Mouse (Mus musculus) myocyte (in vitro differentiated cells): ENCODE data around the gene Cdhr4. TPM values are rescaled to one million over a fixed set of nuclear protein-coding genes. Genes with fewer than 3 reads are reported as not detected.
A peak's percentile ranks its signal among the peaks of the same experiment; 100 is the strongest.

ENCODE experiments used
- H3K27me3 ChIP-seq: one replicate; pipeline ENCODE4 v1.6.1; 2011; ENCODE audit not compliant: control insufficient read depth, insufficient read depth, insufficient read length
- H3K36me3 ChIP-seq: one replicate; pipeline ENCODE4 v1.6.1; 2011; ENCODE audit not compliant: control insufficient read depth, insufficient read depth
- H3K4me2 ChIP-seq: one replicate; pipeline ENCODE4 v1.6.1; 2011; ENCODE audit warnings: low read depth, control low read depth
- H3K4me3 ChIP-seq: one replicate; pipeline ENCODE4 v1.5.1; 2011; ENCODE audit warnings: mild to moderate bottlenecking, control low read depth, moderate library complexity
- H3K79me2 ChIP-seq: one replicate; pipeline ENCODE4 v1.6.1; 2011; ENCODE audit not compliant: control insufficient read depth, insufficient read depth
- H3ac ChIP-seq: one replicate; pipeline ENCODE4 v1.6.1; 2011; ENCODE audit not compliant: control insufficient read depth, insufficient read length
- CEBPB ChIP-seq: IDR thresholded peaks from 2 replicates; pipeline ENCODE4 v1.6.1; 2011; ENCODE audit warnings: mild to moderate bottlenecking, moderate library complexity; ENCODE audit not compliant: poor library complexity, insufficient read depth, severe bottlenecking
- E2F4 ChIP-seq: IDR thresholded peaks from one replicate; pipeline ENCODE4 v1.6.1; 2011; ENCODE audit warnings: mild to moderate bottlenecking, control low read depth, moderate library complexity; ENCODE audit not compliant: insufficient read depth
- MAX ChIP-seq: IDR thresholded peaks from one replicate; pipeline ENCODE4 v1.6.1; 2011; ENCODE audit warnings: low read depth, mild to moderate bottlenecking, control low read depth
- MYOD1 ChIP-seq, 3 experiments: IDR thresholded peaks; one replicate each; pipeline ENCODE4 v1.6.1; 2011; ENCODE audit warnings: control low read depth in 2 of 3, low read depth in 2 of 3, mild to moderate bottlenecking in 2 of 3, moderate library complexity in 1 of 3; ENCODE audit not compliant: insufficient read length in 2 of 3, control insufficient read depth in 1 of 3
- MYOG ChIP-seq, 3 experiments: IDR thresholded peaks; one replicate each; pipeline ENCODE4 v1.6.1; 2011; ENCODE audit warnings: control low read depth in 2 of 3, low read depth in 2 of 3, mild to moderate bottlenecking in 2 of 3; ENCODE audit not compliant: insufficient read length in 2 of 3, control insufficient read depth in 1 of 3, insufficient read depth in 1 of 3
- POLR2A ChIP-seq: IDR thresholded peaks from one replicate; pipeline ENCODE4 v1.6.1; 2011; ENCODE audit warnings: low read depth, mild to moderate bottlenecking, control low read depth, moderate library complexity; ENCODE audit not compliant: insufficient read length
- POLR2AphosphoS2 ChIP-seq: IDR thresholded peaks from one replicate; pipeline ENCODE4 v1.6.1; 2011; ENCODE audit warnings: low read depth, control low read depth; ENCODE audit not compliant: insufficient read length
- REST ChIP-seq: IDR thresholded peaks from one replicate; pipeline ENCODE4 v1.6.1; 2011; ENCODE audit warnings: mild to moderate bottlenecking, control low read depth, moderate library complexity; ENCODE audit not compliant: insufficient read depth, insufficient read length
- SRF ChIP-seq: IDR thresholded peaks from one replicate; pipeline ENCODE4 v1.6.1; 2011; ENCODE audit warnings: low read depth; ENCODE audit not compliant: control insufficient read depth, insufficient read length
- TCF12 ChIP-seq: IDR thresholded peaks from one replicate; pipeline ENCODE4 v1.6.1; 2011; ENCODE audit warnings: mild to moderate bottlenecking, control low read depth; ENCODE audit not compliant: poor library complexity, insufficient read depth, severe bottlenecking
- TCF3 ChIP-seq: IDR thresholded peaks from one replicate; pipeline ENCODE4 v1.6.1; 2011; ENCODE audit warnings: low read depth, control low read depth; ENCODE audit not compliant: insufficient read length
- USF1 ChIP-seq: IDR thresholded peaks from one replicate; pipeline ENCODE4 v1.6.1; 2011; ENCODE audit warnings: low read depth, mild to moderate bottlenecking, control low read depth, moderate library complexity
- polyA plus RNA-seq: library from polyadenylated mRNA; unstranded; fragments of >200 nt; fragmentation: generic; extraction: Trizol; gene quantifications from one replicate; pipeline ENCODE4 v1.2.1, GENCODE M21; 2012; ENCODE audit warnings: missing spikeins

The Cdhr4 gene
- polyA plus RNA-seq, 1 experiment: not detected

DNA sequence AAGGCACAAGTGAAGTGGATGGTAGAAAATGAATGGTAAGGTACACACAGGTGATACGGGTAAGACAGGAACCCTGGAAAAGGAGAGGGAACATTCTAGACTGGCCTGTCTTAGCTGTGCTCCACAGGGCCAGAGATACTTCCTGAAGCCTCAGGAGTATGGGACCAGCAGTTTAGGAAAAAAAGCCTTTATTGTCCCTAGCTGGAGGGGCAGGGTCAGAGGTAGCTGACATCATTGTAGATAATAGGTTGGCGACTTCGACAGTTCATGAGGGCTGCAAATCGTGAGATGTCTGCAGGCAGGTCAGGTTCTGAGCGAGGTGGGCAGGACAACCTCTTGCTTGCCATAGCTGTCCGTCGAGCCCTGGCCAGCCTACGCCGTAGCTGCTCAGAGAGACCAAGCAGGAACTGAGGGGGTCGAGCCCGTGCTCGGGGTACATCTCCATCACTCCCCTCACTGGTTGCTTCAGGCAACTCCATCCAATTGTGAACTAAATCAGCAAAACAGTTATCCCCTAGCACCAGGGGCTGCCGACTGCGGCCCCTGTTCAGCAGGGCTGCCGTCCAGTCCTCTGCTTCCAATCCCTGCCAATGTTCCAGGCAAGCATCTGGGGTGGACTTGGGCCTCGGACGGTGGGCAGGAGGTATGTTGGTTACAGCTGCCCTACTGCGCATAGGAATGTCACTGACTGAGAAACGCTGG, 8.1 kb upstream of the Cdhr4 start:
- Histone ChIP-seq H3K79me2 (no peaks in the 10 kb centered on the region), H3K4me3 (no peak overlapping the region), H3K27me3 (no peaks in the 10 kb centered on the region), H3K36me3 (no peaks in the 10 kb centered on the region), H3K4me2 (no peak overlapping the region), H3ac (no peak overlapping the region)
- TF ChIP-seq E2F4 (no peak), MAX (no peak), SRF (no peak), POLR2AphosphoS2 (no peak), CEBPB (no peak), POLR2A (no peak), TCF3 (no peak), REST (no peak), TCF12 (no peak), MYOG (IDR thresholded peaks at IDR 0.05; ENCODE audit: control insufficient read depth in 1 of 3, insufficient read depth in 1 of 3, insufficient read length in 2 of 3, low read depth in 2 of 3) (no peak), USF1 (no peak), MYOD1 (IDR thresholded peaks at IDR 0.05; ENCODE audit: control insufficient read depth in 1 of 3, insufficient read length in 2 of 3, low read depth in 2 of 3) (no peak)

DNA sequence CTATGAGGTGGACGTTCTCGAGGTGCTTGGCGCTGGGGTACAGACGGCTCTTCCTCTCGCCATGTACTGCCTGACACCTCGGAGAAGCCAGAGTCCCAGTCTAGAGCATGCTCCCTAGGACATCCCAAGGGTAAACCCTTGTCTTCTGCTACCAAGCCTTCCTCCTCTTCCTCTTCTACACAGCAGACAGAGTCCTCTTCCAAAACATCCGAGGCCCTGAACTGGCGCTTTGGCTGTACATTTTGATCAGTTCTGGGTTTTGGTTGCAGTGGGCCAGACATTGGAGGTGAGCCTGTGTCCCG, 7.6 kb upstream of the Cdhr4 start:
- no peaks in the 10 kb centered on the region for H3K36me3 ChIP-seq
- no peaks in the 10 kb centered on the region for H3K27me3 ChIP-seq
- TF ChIP-seq POLR2AphosphoS2 (no peak), TCF12 (no peak), USF1 (no peak), MAX (no peak), REST (no peak), CEBPB (no peak), MYOD1 (IDR thresholded peaks at IDR 0.05; ENCODE audit: control insufficient read depth in 1 of 3, insufficient read length in 2 of 3, low read depth in 2 of 3) (no peak), E2F4 (no peak), TCF3 (no peak), MYOG (IDR thresholded peaks at IDR 0.05; ENCODE audit: control insufficient read depth in 1 of 3, insufficient read depth in 1 of 3, insufficient read length in 2 of 3, low read depth in 2 of 3) (no peak), SRF (no peak), POLR2A (no peak)
- peak overlapping the region; percentile 83 for H3K4me2 ChIP-seq
- peak overlapping the region; percentile 26 for H3K4me3 ChIP-seq
- H3K79me2 ChIP-seq: no peaks in the 10 kb centered on the region
- no peak overlapping the region for H3ac ChIP-seq

DNA sequence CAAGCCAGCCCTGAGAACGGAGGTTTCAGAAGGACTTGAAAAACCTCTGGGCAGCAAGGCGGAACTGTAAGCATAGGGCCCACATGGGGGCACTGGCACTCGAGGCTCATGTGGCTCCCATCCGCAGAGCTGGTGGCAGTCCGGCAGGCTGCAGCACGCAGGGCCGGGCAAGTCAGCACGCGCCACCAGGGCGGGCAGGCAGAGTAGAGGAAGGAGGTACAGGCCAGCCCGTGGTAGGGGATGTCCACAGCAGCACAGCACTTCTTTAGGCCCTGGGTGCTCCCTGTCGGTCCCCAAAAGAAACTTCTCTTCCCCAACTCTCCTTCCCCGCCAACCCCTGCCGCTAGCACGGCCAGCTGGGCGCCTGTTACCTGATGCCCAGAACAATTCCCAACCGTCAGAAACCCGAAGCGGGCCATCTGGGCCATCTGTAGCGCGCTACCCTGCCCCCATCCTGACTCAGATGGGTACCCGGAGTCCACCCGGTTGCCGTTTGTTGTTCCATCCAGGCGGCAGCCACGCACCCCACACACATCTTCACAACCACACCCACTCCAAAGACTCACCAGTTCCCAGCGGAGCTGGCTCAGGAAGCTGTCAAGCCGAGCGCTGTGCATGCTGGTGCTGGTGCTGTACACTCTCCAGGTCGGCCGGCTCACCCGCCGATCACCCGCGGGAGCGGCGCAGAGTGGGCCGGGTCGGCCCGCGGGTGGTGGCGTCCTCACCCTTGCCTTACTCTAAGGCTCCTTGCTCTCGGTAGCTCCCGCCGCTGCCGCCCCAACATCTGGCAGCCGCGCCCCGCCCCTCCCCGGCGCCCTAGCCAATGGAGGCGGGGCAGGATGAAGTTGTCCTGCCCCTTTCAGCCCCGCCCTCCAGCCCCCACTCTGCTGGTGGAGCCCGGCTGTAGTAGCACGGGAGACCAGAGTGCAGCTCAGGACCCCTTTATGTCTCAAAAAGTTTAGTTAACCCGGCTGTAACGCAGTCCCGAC, 6.9 kb upstream of the Cdhr4 start, which contains the start of gene Inka1:
Gene Inka1 (minus strand): TSS at position 749 of the 989 bp plus-strand sequence.
- Histone ChIP-seq H3K27me3 (no peaks in the 10 kb centered on the region), H3ac (peak within 1 kb of the TSS; percentile 9), H3K4me2 (peak within 1 kb of the TSS; percentile 83), H3K4me3 (peak within 1 kb of the TSS; percentile 26), H3K79me2 (no peaks in the 10 kb centered on the region), H3K36me3 (no peaks in the 10 kb centered on the region)
- TF ChIP-seq TCF12 (no peak), USF1 (no peak), SRF (no peak), POLR2AphosphoS2 (no peak), POLR2A (peak; percentile 61), REST (no peak)

DNA sequence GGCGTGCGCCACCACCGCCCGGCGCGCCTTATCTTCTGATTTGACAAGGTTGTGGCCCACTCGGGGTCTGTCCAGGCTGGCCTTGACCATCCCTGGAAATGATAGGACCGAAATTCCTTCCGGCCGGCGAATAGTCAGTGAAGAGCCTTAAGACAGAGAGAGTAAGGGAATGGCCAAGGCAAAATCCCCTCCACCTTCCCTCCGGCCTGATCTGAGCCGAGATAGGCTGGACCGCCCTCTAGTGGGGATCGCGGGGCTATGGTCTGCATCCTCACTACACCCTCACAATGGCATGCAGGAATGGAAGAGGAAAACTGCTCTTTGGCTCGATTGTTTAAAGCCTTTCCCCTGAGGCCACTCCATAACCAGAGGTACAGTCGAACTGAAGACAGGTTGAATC, 5.9 kb upstream of the Cdhr4 start:
- Histone ChIP-seq H3K36me3 (no peaks in the 10 kb centered on the region), H3K27me3 (no peaks in the 10 kb centered on the region), H3ac (no peak overlapping the region), H3K4me3 (peak overlapping the region; percentile 26), H3K79me2 (no peaks in the 10 kb centered on the region), H3K4me2 (peak overlapping the region; percentile 83)
- no peak for TF ChIP-seq REST

DNA sequence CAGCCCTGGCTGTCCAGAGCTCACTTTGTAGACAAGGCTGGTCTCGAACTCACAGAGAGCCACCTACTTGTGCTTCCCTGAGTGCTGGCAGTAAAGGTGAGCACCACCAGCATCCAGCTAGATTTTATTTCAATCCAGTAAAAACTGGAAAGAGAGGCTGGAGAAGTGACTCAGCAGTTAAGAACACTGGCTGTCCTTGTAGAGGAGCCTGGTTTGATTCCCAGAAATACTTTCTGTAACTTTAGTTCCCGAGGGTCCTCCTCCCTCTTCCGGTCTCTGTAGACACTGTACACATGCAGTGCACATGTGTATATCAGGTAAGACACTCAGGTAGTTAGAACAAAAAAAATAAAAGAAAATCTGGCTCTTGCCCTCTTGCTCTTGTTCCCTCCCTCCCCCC, 4.3 kb upstream of the Cdhr4 start:
- Histone ChIP-seq H3K79me2 (no peaks in the 10 kb centered on the region), H3K4me3 (no peak overlapping the region), H3K27me3 (peaks cover 4% of the 10 kb centered on the region), H3K36me3 (no peaks in the 10 kb centered on the region), H3ac (no peak overlapping the region), H3K4me2 (no peak overlapping the region)
- TF ChIP-seq POLR2AphosphoS2 (no peak), MYOD1 (IDR thresholded peaks at IDR 0.05; ENCODE audit: control insufficient read depth in 1 of 3, insufficient read length in 2 of 3, low read depth in 2 of 3) (no peak), TCF12 (no peak), REST (no peak)
